Mouse (Mus musculus) liver, postnatal 0 days (tissue): ENCODE data around the gene Atp5d. TPM values are rescaled to one million over a fixed set of nuclear protein-coding genes. Genes with fewer than 3 reads are reported as not detected.

Experiments
- ATAC-seq: fragments of 200-750 bp; cut with Nextera tagmentation; 2 replicates; pipeline ENCODE4 v1.8.0; 2017; ENCODE audit warnings: mild to moderate bottlenecking, moderate library complexity
- DNase-seq: peaks from one replicate; pipeline ENCODE4 v3.0.0-alpha.2; 2016
- H3K27ac ChIP-seq: fragments of 300-500 bp; sonication (generic); 2 replicates; pipeline ENCODE4 v1.5.1; 2014; ENCODE audit warnings: antibody characterized with exemption, moderate library complexity, mild to moderate bottlenecking, low read depth
- H3K27me3 ChIP-seq: fragments of 300-500 bp; sonication (generic); 2 replicates; pipeline ENCODE4 v1.6.1; 2014; ENCODE audit warnings: low read length, control low read depth, mixed read lengths; ENCODE audit not compliant: insufficient read depth
- H3K36me3 ChIP-seq: fragments of 300-500 bp; sonication (generic); replicated peaks from 2 replicates; pipeline ENCODE4 v1.6.1; 2014; ENCODE audit warnings: mild to moderate bottlenecking, control low read depth, low read length, moderate library complexity, mixed read lengths; ENCODE audit not compliant: insufficient read depth
- H3K4me1 ChIP-seq: fragments of 300-500 bp; sonication (generic); 2 replicates; pipeline ENCODE4 v1.6.1; 2014; ENCODE audit warnings: antibody characterized with exemption, mild to moderate bottlenecking, control low read depth; ENCODE audit not compliant: insufficient read depth
- H3K4me2 ChIP-seq: fragments of 300-500 bp; sonication (generic); 2 replicates; pipeline ENCODE4 v1.6.1; 2014; ENCODE audit warnings: low read depth, mild to moderate bottlenecking, low read length, moderate library complexity, mixed read lengths
- H3K4me3 ChIP-seq: fragments of 300-500 bp; sonication (generic); 2 replicates; pipeline ENCODE4 v1.5.1; 2014; ENCODE audit warnings: low read depth, low read length
- H3K9ac ChIP-seq: fragments of 300-500 bp; sonication (generic); replicated peaks from 2 replicates; pipeline ENCODE4 v1.6.1; 2014; ENCODE audit warnings: mild to moderate bottlenecking, moderate library complexity
- H3K9me3 ChIP-seq: fragments of 300-500 bp; sonication (generic); 2 replicates; pipeline ENCODE4 v1.6.1; 2016; ENCODE audit warnings: mild to moderate bottlenecking, control low read depth, low read length, mixed read lengths
- CTCF ChIP-seq: sonication (generic); IDR thresholded peaks from 2 replicates; pipeline ENCODE4 v1.5.1; 2016; ENCODE audit warnings: antibody characterized with exemption, low read depth
- EP300 ChIP-seq: IDR thresholded peaks from 2 replicates; pipeline ENCODE4 v1.6.1; 2016; ENCODE audit warnings: antibody characterized with exemption, low read depth, mild to moderate bottlenecking
- WGBS: fragments of 180-500 bp; shearing (Covaris S2); extraction: QIAGEN DNeasy Blood & Tissue Kit; methylation state at CpG from one replicate; pipeline ENCODE4 v1.1.7; 2014; ENCODE audit not compliant: insufficient replicate concordance; 5-methylcytosine and 5-hydroxymethylcytosine counted together
- polyA plus RNA-seq: library from polyadenylated mRNA; unstranded; fragments of >200 nt; fragmentation: Nextera tagmentation; extraction: Ambion mirVana; gene quantifications from 2 replicates; pipeline ENCODE4 v1.2.1, GENCODE M21; 2015

Atp5d gene
- 537 and 576 TPM in 2 replicates for polyA plus RNA-seq

- peak; percentile 67 for DNase-seq
- no peak for TF ChIP-seq CTCF
- no peak for TF ChIP-seq EP300
- ATAC-seq = 0 out of 2 replicates have a peak, but pooled peaks have one; percentile 1
- Histone ChIP-seq H3K9me3 (no peaks in the 10 kb centered on the region), H3K4me1 (peaks cover 54% of the 10 kb centered on the region), H3K9ac (peak within 1 kb of the TSS; percentile 59), H3K27ac (no peak within 1 kb of the TSS), H3K27me3 (peaks cover 37% of the 10 kb centered on the region), H3K4me2 (peak within 1 kb of the TSS; percentile 96), H3K4me3 (peak within 1 kb of the TSS; percentile 56), H3K36me3 (peaks cover 4% of the 10 kb centered on the region)
- 5% methylated on average over 47 of the region's 94 CpGs for WGBS
Observed at GRCm38 (mm10) chr10:80138553-80139438, at the start of gene Atp5d. Atp5d (plus strand) TSS chr10:80138632.

- H3K9me3 ChIP-seq = no peaks in the 10 kb centered on the region
- H3K36me3 ChIP-seq = peaks cover 18% of the 10 kb centered on the region
- WGBS = 61% methylated on average over 4 of the region's 4 CpGs
- TF ChIP-seq EP300 (no peak), CTCF (peak; percentile 49)
- no peak overlapping the region for H3K9ac ChIP-seq
- no peak overlapping the region for H3K4me3 ChIP-seq
- ATAC-seq = peak; percentile 40; the same call in 1 of the 2 replicates
- no peak overlapping the region for H3K27ac ChIP-seq
- DNase-seq = no peak
- H3K4me2 ChIP-seq = no peak overlapping the region
- H3K27me3 ChIP-seq = no peaks in the 10 kb centered on the region
- H3K4me1 ChIP-seq = peaks cover 23% of the 10 kb centered on the region
Observed at GRCm38 (mm10) chr10:80089146-80089545, 49.3 kb upstream of the Atp5d start.

GRCm38 (mm10) chr10:80091527-80091926, 46.9 kb upstream of the Atp5d start:
- Histone ChIP-seq H3K4me2 (no peak overlapping the region), H3K9me3 (no peaks in the 10 kb centered on the region), H3K4me1 (peaks cover 38% of the 10 kb centered on the region), H3K9ac (no peak overlapping the region), H3K27ac (no peak overlapping the region), H3K4me3 (no peak overlapping the region), H3K36me3 (peaks cover 3% of the 10 kb centered on the region; the same call in 1 of the 2 replicates), H3K27me3 (no peaks in the 10 kb centered on the region)
- ATAC-seq (no peak), DNase-seq (no peak)
- TF ChIP-seq EP300 (no peak), CTCF (no peak)
- whole genome bisulfite sequencing = 85% methylated on average over 6 of the region's 6 CpGs

GRCm38 (mm10) chr10:80092690-80093089, 45.7 kb upstream of the Atp5d start:
- WGBS = 77% methylated on average over 5 of the region's 5 CpGs
- no peak overlapping the region for H3K9ac ChIP-seq

GRCm38 (mm10) chr10:80094085-80094484, 44.3 kb upstream of the Atp5d start:
- Histone ChIP-seq H3K4me2 (no peak overlapping the region), H3K36me3 (peaks cover 4% of the 10 kb centered on the region; the same call in 1 of the 2 replicates), H3K27me3 (no peaks in the 10 kb centered on the region), H3K9ac (peak overlapping the region; percentile 16; the same call in 1 of the 2 replicates), H3K4me1 (peaks cover 52% of the 10 kb centered on the region), H3K9me3 (no peaks in the 10 kb centered on the region), H3K27ac (no peak overlapping the region), H3K4me3 (no peak overlapping the region)
- DNase-seq = no peak
- ATAC-seq = peak; percentile 38; the same call in 1 of the 2 replicates
- TF ChIP-seq EP300 = no peak
- no peak for TF ChIP-seq CTCF
- WGBS = 91% methylated on average over 6 of the region's 6 CpGs

More at GRCm38 (mm10) chr10:80092690-80093089, 45.7 kb upstream of the Atp5d start:
- no peak for TF ChIP-seq CTCF
- no peak for TF ChIP-seq EP300
- no peaks in the 10 kb centered on the region for H3K9me3 ChIP-seq
- H3K27me3 ChIP-seq = no peaks in the 10 kb centered on the region
- ATAC-seq (no peak), DNase-seq (no peak)
- H3K4me2 ChIP-seq = no peak overlapping the region
- H3K36me3 ChIP-seq = peaks cover 4% of the 10 kb centered on the region; the same call in 1 of the 2 replicates
- H3K4me3 ChIP-seq = no peak overlapping the region
- peaks cover 41% of the 10 kb centered on the region for H3K4me1 ChIP-seq
- no peak overlapping the region for H3K27ac ChIP-seq

GRCm38 (mm10) chr10:80094684-80095083, 43.7 kb upstream of the Atp5d start:
- ATAC-seq = no peak
- Histone ChIP-seq H3K9ac (0 out of 2 replicates have a peak overlapping the region, but pooled peaks have one; percentile 26), H3K4me3 (no peak overlapping the region), H3K27me3 (no peaks in the 10 kb centered on the region), H3K4me1 (peaks cover 53% of the 10 kb centered on the region), H3K4me2 (no peak overlapping the region), H3K36me3 (peaks cover 4% of the 10 kb centered on the region; the same call in 1 of the 2 replicates), H3K9me3 (no peaks in the 10 kb centered on the region), H3K27ac (no peak overlapping the region)
- no peak for DNase-seq
- TF ChIP-seq CTCF (no peak), EP300 (no peak)
- 74% methylated on average over 3 of the region's 3 CpGs for WGBS
